Mouse (Mus musculus): ENCODE data around the gene Olfr969. TPM values are rescaled to one million over a fixed set of nuclear protein-coding genes. Genes with fewer than 3 reads are reported as not detected.
"Not testable (repeated sequence)": the region's sequence is repeated elsewhere in the genome, so short reads cannot be mapped to it uniquely, and the experiment has no call there.

Gene Olfr969
- polyA plus RNA-seq (2012; rRNA removed) (not detected in 2 replicates), polyA plus RNA-seq (2014; fragmentation: Nextera tagmentation; extraction: Ambion mirVana) (not detected in 2 replicates)

DNA sequence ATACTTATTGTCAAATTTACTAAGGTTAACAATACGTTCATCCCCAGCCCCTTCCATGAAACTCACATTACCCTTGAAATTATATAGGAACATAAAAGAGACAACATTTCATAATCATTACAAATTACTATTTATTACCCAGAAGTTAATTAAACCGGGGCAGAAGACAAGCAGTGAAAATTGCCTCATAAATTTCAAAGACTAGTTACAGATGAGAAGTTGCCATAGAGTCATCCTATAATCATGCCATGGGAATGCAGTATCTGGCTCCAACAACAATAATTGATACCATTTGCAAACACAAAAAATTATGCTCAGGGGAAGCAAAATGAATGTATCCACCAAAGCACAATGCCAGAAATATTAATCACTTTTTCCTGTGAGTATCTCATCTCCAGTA is at the start of gene Olfr969:
Gene Olfr969, plus strand, starts transcription at position 388 of the 400 bp plus-strand sequence.
- H3K9me3 ChIP-seq (ENCODE audit: control insufficient read depth, low read length) = no peaks in the 10 kb centered on the region
- 43% methylated on average over 2 of the region's 2 CpGs for WGBS (ENCODE audit: insufficient replicate concordance)

GRCm38 (mm10) chr9:39745949-39746348 is 44.8 kb upstream of the Olfr969 start, which contains the start of gene Olfr967:
Gene Olfr967 (plus strand): TSS chr9:39746249.
- Histone ChIP-seq H3K27me3 (ENCODE audit: control insufficient read depth, insufficient read depth, low read length) (no peaks in the 10 kb centered on the region), H3K9ac (replicated peaks) (no peak within 1 kb of the TSS), H3K27ac (no peak within 1 kb of the TSS), H3K9me3 (ENCODE audit: control insufficient read depth, low read length) (no peaks in the 10 kb centered on the region), H3K4me1 (replicated peaks; ENCODE audit: control insufficient read depth in 2 of 2, insufficient read depth in 2 of 2, low read length in 1 of 2) (no peaks in the 10 kb centered on the region), H3K4me3 (ENCODE audit: insufficient read depth in 1 of 2, low read depth in 2 of 2, low read length in 2 of 2) (no peak within 1 kb of the TSS), H3K36me3 (replicated peaks; ENCODE audit: control insufficient read depth, insufficient read depth, low read depth) (no peaks in the 10 kb centered on the region), H3K4me2 (ENCODE audit: low read depth) (no peak within 1 kb of the TSS)
- TF ChIP-seq CTCF (IDR thresholded peaks at IDR 0.05; ENCODE audit: low read depth) (no peak), EP300 (IDR thresholded peaks at IDR 0.05; ENCODE audit: low read depth) (no peak)
- ATAC-seq (ENCODE audit: insufficient read depth) (no peak), DNase-seq (ENCODE audit: low read depth in 3 of 3, low spot score in 3 of 3) (no peak)

More for the DNA sequence above, at the start of gene Olfr969:
- H3K9ac ChIP-seq (replicated peaks) = no peak within 1 kb of the TSS
- ATAC-seq (ENCODE audit: insufficient read depth) = no peak
- H3K4me1 ChIP-seq (replicated peaks; ENCODE audit: control insufficient read depth in 2 of 2, insufficient read depth in 2 of 2, low read length in 1 of 2) = no peaks in the 10 kb centered on the region
- H3K36me3 ChIP-seq (replicated peaks; ENCODE audit: control insufficient read depth, insufficient read depth, low read depth) = no peaks in the 10 kb centered on the region
- H3K4me2 ChIP-seq (ENCODE audit: low read depth) = no peak within 1 kb of the TSS
- no peak within 1 kb of the TSS for H3K27ac ChIP-seq
- no peak for DNase-seq (ENCODE audit: low read depth in 3 of 3, low spot score in 3 of 3)
- TF ChIP-seq CTCF (IDR thresholded peaks at IDR 0.05; ENCODE audit: low read depth) (no peak), EP300 (IDR thresholded peaks at IDR 0.05; ENCODE audit: low read depth) (no peak)
- H3K27me3 ChIP-seq (ENCODE audit: control insufficient read depth, insufficient read depth, low read length) = no peaks in the 10 kb centered on the region
- no peak within 1 kb of the TSS for H3K4me3 ChIP-seq (ENCODE audit: insufficient read depth in 1 of 2, low read depth in 2 of 2, low read length in 2 of 2)

- H3K4me3 ChIP-seq (ENCODE audit: insufficient read depth in 1 of 2, low read depth in 2 of 2, low read length in 2 of 2) = no peak overlapping the region
- 59% methylated on average over 1 of the region's 1 CpGs for whole genome bisulfite sequencing (ENCODE audit: insufficient replicate concordance)
- no peak overlapping the region for H3K9ac ChIP-seq (replicated peaks)
- H3K4me1 ChIP-seq (replicated peaks; ENCODE audit: control insufficient read depth in 2 of 2, insufficient read depth in 2 of 2, low read length in 1 of 2) = no peaks in the 10 kb centered on the region
- DNase-seq (ENCODE audit: low read depth in 3 of 3, low spot score in 3 of 3) = no peak
- H3K27ac ChIP-seq = no peak overlapping the region
- ATAC-seq (ENCODE audit: insufficient read depth) = no peak
- H3K36me3 ChIP-seq (replicated peaks; ENCODE audit: control insufficient read depth, insufficient read depth, low read depth) = no peaks in the 10 kb centered on the region
- no peaks in the 10 kb centered on the region for H3K9me3 ChIP-seq (ENCODE audit: control insufficient read depth, low read length)
- no peaks in the 10 kb centered on the region for H3K27me3 ChIP-seq (ENCODE audit: control insufficient read depth, insufficient read depth, low read length)
- TF ChIP-seq CTCF (IDR thresholded peaks at IDR 0.05; ENCODE audit: low read depth) (no peak), EP300 (IDR thresholded peaks at IDR 0.05; ENCODE audit: low read depth) (no peak)
- no peak overlapping the region for H3K4me2 ChIP-seq (ENCODE audit: low read depth)
Observed at GRCm38 (mm10) chr9:39746428-39746827, 44.3 kb upstream of the Olfr969 start.

DNA sequence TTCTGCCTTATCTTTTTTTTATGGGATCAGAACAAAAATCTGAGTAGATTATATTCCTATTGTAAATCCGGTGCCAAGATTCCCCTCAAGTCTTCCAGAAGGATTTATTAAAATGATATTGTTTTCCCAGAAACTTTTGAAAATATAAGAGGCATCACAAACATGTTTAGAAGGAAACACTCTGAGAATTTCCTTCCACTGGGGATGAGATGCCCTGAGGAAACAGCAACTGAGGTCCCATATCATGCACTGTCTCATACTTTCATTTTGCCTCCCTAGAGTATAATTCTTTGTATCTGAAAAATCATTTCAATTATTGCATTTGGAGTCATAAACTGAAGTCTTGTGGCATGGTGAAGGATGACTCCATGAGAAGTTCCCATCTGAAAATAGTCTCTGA is 7.6 kb upstream of the Olfr969 start, which contains the start of gene Olfr968:
Gene Olfr968, minus strand, starts transcription at position 101 of the 400 bp plus-strand sequence.
- ATAC-seq (ENCODE audit: insufficient read depth) (no peak), DNase-seq (ENCODE audit: low read depth in 3 of 3, low spot score in 3 of 3) (no peak)
- Histone ChIP-seq H3K27ac (no peak within 1 kb of the TSS), H3K4me2 (ENCODE audit: low read depth) (no peak within 1 kb of the TSS), H3K36me3 (replicated peaks; ENCODE audit: control insufficient read depth, insufficient read depth, low read depth) (no peaks in the 10 kb centered on the region), H3K4me1 (replicated peaks; ENCODE audit: control insufficient read depth in 2 of 2, insufficient read depth in 2 of 2, low read length in 1 of 2) (no peaks in the 10 kb centered on the region), H3K4me3 (ENCODE audit: insufficient read depth in 1 of 2, low read depth in 2 of 2, low read length in 2 of 2) (no peak within 1 kb of the TSS), H3K27me3 (ENCODE audit: control insufficient read depth, insufficient read depth, low read length) (no peaks in the 10 kb centered on the region), H3K9me3 (ENCODE audit: control insufficient read depth, low read length) (no peaks in the 10 kb centered on the region), H3K9ac (replicated peaks) (no peak within 1 kb of the TSS)
- 35% methylated on average over 1 of the region's 1 CpGs for WGBS (ENCODE audit: insufficient replicate concordance)
- TF ChIP-seq EP300 (IDR thresholded peaks at IDR 0.05; ENCODE audit: low read depth) (no peak), CTCF (IDR thresholded peaks at IDR 0.05; ENCODE audit: low read depth) (no peak)

DNA sequence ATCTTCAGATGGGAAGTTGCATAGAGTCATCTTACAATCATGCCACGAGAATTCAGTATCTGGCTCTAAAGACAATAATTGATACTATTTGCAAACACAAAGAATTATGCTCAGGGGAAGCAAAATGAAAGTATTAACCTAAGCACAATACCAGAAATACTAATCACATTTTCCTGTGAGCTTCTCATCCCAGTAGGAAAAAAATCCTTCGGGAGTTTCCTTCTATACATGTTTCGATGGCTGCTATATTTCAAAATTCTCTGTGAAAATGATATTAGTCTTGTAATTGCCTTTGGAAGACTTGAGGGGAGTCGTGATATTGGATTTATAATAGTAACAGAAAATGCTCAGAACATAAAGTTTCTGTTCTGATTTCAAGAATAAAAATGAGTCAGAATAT is 17.8 kb downstream of the Olfr969 start, which contains the start of gene Olfr970:
Gene Olfr970, plus strand, starts transcription at position 301 of the 400 bp plus-strand sequence.
- Histone ChIP-seq H3K4me2 (ENCODE audit: low read depth) (no peak within 1 kb of the TSS), H3K9me3 (ENCODE audit: control insufficient read depth, low read length) (no peaks in the 10 kb centered on the region), H3K9ac (replicated peaks) (no peak within 1 kb of the TSS), H3K4me3 (ENCODE audit: insufficient read depth in 1 of 2, low read depth in 2 of 2, low read length in 2 of 2) (no peak within 1 kb of the TSS), H3K4me1 (replicated peaks; ENCODE audit: control insufficient read depth in 2 of 2, insufficient read depth in 2 of 2, low read length in 1 of 2) (no peaks in the 10 kb centered on the region), H3K27me3 (ENCODE audit: control insufficient read depth, insufficient read depth, low read length) (no peaks in the 10 kb centered on the region), H3K27ac (no peak within 1 kb of the TSS), H3K36me3 (replicated peaks; ENCODE audit: control insufficient read depth, insufficient read depth, low read depth) (no peaks in the 10 kb centered on the region)
- DNase-seq (ENCODE audit: low read depth in 3 of 3, low spot score in 3 of 3) = no peak
- ATAC-seq (ENCODE audit: insufficient read depth) = no peak
- WGBS (ENCODE audit: insufficient replicate concordance) = 46% methylated on average over 4 of the region's 4 CpGs
- no peak for TF ChIP-seq CTCF (IDR thresholded peaks at IDR 0.05; ENCODE audit: low read depth)
- no peak for TF ChIP-seq EP300 (IDR thresholded peaks at IDR 0.05; ENCODE audit: low read depth)

DNA sequence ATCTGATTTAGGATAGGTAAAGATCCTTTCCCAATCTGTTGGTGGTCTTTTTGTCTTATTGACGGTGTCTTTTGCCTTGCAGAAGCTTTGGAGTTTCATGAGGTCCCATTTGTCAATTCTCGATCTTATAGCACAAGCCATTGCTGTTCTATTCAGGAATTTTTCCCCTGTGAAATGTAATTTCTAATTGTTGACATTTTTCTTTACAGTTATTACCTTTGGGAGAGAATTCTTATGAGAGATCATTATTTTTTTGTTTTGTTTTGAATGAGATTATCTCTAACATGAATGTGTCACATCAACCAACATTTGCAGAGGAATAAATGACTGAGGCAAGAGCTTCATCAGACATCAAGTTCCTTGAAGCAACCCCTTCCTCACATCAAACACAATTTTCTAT is 45.8 kb downstream of the Olfr969 start, which contains the start of gene Olfr971:
Gene Olfr971, plus strand, starts transcription at position 301 of the 400 bp plus-strand sequence.
- DNase-seq (ENCODE audit: low read depth in 3 of 3, low spot score in 3 of 3); H3K27ac ChIP-seq; H3K9me3 ChIP-seq (ENCODE audit: control insufficient read depth, low read length); H3K4me2 ChIP-seq (ENCODE audit: low read depth); ATAC-seq (ENCODE audit: insufficient read depth); H3K4me1 ChIP-seq (replicated peaks; ENCODE audit: control insufficient read depth in 2 of 2, insufficient read depth in 2 of 2, low read length in 1 of 2); H3K27me3 ChIP-seq (ENCODE audit: control insufficient read depth, insufficient read depth, low read length); H3K9ac ChIP-seq (replicated peaks); H3K36me3 ChIP-seq (replicated peaks; ENCODE audit: control insufficient read depth, insufficient read depth, low read depth); H3K4me3 ChIP-seq (ENCODE audit: insufficient read depth in 1 of 2, low read depth in 2 of 2, low read length in 2 of 2): not testable (repeated sequence)
- WGBS (ENCODE audit: insufficient replicate concordance) = 74% methylated on average over 1 of the region's 2 CpGs

Data from liver, embryonic 14.5 days (tissue).